Mouse (Mus musculus) CD4-positive naive resting alpha-beta T cell, adult 57 days (primary cell): ENCODE results near the gene Gpr50. TPM values are rescaled to one million over a fixed set of nuclear protein-coding genes. Genes with fewer than 3 reads are reported as not detected.

Source experiments
- total RNA-seq: library from RNA; stranded (reverse); gene quantifications from one replicate; pipeline ENCODE4 v1.2.4, GENCODE M21; 2023

The Gpr50 gene
- total RNA-seq: not detected

GRCm38 (mm10) chrX:71663374-71663773 is at the start of gene Gpr50:
Gpr50 (plus strand) TSS chrX:71663667.

Other genes with a start within 250 kb of the Gpr50 start
- gene Cd99l2, start 170.8 kb upstream of the Gpr50 start, total RNA-seq: 6.7 TPM
- 18.1 TPM for gene Hmgb3, start 107.7 kb upstream of the Gpr50 start, total RNA-seq
- 19.4 TPM for gene Vma21, start 152.3 kb downstream of the Gpr50 start, total RNA-seq